Mouse (Mus musculus): ENCODE results near the gene Stat6.

Stat6 gene

DNA sequence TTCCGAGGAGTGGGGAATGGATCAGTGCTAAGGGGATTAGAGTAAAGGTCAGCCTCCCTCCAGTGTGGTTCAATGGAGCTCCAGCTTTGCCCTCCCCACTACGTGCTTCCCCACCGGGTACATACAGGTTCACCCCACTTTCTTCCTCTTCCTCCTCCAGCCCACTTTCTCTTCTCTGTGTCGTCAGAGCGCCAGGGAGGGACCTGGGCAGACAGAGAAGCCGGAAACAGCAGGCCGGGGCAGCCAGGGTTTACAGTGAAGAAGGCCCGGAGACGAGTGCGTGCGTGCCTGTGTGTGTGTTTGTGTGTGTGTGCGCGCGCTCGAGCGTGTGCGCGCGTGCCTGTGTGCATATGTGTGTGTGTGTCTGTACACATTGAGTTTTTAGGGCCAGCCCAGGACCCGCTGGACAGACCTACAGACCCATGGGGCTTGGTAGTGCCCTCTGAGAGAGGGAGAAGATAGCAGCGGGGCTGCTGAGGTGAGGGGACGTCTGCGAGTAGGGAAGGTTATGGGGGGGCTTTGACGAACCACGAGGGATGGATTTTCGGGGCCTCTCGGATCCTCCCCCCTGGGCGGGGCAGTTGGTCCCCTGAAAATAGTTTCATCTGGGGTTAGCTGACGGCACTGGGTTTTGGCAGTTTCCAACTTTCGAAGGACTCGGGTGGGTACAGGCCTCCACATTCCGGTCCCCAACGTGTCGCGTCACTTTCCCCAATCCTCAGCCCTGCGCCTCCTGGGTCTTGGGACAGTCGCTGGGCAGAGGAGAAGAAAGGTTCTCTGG is at the start of gene Stat6:
Stat6 (plus strand) TSS at position 215 of the 781 bp plus-strand sequence.
- DNase-seq (ENCODE audit: low spot score): peak; percentile 72

DNA sequence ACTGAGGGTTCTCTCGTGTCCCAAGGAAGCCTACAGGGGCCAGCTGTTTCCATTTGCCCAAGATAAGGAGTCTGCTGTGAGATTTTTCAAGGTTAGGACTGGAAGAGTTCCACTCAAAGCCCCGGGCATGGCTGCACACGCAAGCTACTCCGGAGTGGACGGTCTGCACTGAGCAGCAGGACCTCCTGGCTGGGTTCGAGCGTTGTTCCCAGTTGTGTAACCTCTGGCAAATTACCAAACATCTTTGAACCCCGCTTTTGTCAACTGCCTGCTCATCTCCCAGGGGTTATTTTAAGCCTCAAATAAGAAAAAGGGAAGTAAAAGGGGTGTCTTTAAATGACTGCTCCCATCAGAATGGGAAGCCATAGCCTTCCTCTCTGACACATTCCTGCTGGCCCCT is 48.4 kb upstream of the Stat6 start:
- peak; percentile 60 for DNase-seq (ENCODE audit: low spot score)

DNA sequence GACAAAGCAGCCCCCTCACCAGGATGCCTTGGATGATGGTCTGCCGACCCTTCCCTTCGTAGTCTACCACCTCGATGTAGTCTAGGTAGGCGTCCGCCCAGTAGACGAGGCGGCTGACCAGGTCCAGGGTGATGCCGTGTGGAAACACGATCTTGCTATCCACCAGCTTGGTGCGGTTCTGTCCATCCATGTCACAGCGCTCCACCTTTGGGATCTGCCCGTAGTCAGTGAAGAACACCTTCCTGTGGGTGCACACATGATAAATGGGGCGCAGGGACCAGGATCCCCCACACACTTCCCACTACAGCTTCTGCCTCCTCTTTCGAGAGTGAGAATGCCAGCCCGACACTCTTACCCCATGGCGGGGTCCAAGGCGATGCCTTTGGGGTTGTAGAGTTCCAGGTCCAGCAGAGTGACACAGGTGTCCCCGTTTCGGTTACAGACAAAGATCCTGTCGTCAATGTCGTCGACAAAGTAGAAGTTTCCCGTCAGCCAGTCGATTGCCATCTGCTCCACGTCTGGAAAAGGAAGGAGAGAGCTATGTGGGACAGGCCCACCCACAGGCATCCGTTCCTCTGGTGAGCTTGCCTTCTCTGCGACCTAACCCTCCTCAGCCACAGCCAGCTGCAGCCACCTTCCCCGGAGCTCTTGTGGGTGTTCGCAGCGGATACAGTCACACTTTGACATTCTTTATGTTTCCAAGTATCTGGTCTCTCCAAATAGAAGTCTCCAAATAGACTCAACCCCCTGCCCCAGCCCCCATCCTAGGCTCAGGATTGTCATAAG is 47.7 kb upstream of the Stat6 start:
- DNase-seq (ENCODE audit: low spot score): no peak

DNA sequence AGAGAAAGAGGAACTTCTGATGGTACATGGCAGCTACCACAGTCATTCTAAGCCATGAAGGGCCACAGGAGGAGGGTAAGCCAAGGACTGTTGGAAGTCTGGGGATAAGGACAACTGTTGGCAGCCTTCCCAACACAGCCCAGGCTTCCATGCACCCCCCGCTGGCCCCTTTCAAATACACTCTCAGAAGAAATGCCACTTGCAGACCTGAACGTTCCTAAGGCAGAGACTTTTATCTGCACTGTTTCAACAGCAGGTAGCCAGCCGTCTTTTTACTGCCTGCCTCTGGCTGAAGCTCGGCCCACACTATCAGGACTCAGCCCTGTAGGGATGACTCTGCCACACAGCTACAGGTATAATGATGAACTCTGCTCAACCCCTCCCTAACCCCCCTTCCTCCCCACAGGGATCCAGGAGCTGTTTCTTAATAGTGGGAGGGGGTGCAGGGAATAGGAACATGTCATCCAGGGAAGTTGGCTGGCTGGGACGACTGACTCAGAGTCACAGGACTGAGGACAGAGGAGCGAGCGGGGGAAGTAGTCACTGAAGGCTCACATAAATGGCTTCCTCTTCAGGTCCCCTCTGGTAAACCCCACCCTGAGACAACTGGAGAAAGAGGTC is 46.4 kb upstream of the Stat6 start:
- DNase-seq (ENCODE audit: low spot score): peak; percentile 66

DNA sequence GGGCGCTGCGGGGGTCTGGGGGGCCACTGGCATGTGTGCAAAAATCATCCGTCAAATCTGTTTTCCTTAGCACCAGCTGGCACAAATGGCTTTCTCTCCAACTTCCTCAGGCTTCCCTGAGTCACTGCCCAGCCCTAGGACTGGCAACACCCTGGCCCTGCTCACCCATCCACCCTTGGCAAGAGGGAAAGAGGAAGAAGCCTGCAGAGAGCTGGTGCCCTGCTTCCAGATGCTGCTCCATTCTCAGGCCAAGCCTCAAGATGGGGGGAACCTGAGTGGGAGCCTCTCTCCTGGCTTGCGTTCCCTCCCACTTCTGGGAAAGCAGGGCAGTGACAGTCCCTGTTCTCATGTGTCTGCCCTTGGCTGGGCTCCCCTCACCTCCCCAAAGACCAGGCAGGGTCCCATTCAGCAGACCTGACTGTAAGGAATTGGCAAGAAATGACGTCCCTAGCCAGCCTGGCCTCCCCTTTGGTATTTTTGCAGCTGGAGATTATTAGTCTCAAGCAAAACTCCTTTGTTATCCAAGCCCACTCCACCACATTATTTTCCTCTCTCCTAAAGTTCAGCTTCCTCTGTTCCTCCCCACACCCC is 45.4 kb upstream of the Stat6 start:
- DNase-seq (ENCODE audit: low spot score): no peak

DNA sequence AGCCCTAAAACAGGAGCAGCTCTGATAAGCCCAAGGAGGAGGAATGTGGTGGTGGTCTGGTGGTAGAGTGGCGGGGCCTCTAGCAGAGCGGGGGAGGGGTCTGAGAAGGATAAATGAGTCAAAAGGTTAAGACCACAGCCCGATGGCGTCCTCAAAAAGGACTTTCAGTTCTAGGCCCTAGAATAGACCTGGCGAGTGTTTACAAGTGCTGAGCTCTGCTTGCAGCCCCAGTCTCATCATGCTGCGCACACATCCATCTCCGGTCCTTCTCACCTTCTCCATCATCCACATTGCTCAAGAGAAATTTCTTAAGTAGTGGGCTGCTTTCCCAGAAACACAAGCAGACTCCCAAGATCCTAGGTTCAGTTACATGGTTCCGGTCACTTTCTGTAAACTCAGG is 44.2 kb upstream of the Stat6 start:
- DNase-seq (ENCODE audit: low spot score): no peak

DNA sequence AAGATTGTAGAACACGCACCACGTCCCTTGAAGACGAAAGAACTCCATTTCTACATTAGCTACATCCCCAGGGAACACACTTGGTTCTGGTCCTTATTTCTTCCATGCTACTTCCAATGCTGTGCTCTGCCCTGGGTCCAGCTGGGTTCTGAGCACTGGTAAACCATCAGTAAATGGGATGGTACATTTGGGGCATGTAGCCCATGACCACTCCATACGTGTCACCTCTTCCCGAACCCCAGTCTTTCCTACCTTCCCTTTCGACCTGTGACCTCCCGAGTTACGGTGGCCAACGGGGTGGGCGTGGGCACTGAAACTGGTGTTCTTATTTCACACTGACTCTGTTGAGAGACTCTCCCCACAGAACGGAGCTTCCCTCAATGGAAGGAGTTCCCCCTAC is 43.5 kb upstream of the Stat6 start:
- no peak for DNase-seq (ENCODE audit: low spot score)

DNA sequence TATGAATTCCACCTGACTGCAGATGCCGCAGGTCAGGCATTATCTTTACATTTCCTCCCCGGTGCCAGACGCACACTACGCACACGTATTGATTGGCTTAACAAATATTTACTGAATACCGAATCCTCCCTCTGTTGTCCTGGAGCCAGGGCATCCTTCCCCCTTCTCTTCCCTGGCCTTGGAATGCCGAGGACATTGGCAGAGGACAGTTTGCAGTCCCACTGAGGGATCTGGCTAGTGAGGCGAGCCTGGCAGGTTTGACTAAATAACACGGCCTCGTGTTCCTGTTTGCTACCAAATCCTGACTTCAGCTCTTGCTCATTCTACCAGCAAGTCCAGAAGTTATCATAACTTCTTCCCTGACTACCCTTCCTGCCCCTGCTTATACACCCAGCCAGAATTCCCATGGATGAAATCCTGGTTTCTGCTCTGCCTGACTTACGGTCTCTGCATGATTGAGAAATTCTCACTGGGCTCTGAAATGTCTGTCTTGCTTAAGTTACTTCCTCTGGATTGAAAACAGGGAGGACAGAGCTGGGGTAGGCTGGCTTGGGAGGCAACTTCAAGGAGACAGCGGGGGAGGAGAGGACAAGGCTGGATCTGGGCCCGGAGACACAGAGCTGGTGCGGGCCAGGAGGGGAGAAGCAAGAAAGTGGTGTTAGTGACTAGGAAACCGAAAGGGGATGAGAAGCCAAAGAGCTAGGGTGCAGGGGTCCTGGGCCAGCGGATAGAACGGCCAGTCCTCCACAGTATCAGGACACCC is 42.8 kb upstream of the Stat6 start:
- DNase-seq (ENCODE audit: low spot score): peak; percentile 89

DNA sequence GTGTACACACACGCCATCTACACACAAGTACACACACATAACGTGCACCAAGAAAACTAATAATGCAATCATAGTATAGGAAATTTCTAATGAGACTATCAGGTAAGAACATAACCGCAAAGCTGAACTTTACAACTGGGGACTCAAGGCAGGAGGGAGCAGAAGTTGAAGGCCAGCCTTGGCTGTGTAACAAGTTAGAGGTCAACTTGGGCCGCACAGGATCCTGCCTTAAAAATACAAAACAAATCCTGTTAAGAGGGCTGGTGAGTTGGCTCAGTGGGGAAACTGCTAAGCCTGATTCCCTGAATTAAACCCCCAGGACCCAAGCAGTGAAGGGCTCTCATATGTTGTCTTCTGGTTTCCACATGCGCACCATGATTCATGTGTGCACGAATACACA is 40.6 kb upstream of the Stat6 start:
- no peak for DNase-seq (ENCODE audit: low spot score)

DNA sequence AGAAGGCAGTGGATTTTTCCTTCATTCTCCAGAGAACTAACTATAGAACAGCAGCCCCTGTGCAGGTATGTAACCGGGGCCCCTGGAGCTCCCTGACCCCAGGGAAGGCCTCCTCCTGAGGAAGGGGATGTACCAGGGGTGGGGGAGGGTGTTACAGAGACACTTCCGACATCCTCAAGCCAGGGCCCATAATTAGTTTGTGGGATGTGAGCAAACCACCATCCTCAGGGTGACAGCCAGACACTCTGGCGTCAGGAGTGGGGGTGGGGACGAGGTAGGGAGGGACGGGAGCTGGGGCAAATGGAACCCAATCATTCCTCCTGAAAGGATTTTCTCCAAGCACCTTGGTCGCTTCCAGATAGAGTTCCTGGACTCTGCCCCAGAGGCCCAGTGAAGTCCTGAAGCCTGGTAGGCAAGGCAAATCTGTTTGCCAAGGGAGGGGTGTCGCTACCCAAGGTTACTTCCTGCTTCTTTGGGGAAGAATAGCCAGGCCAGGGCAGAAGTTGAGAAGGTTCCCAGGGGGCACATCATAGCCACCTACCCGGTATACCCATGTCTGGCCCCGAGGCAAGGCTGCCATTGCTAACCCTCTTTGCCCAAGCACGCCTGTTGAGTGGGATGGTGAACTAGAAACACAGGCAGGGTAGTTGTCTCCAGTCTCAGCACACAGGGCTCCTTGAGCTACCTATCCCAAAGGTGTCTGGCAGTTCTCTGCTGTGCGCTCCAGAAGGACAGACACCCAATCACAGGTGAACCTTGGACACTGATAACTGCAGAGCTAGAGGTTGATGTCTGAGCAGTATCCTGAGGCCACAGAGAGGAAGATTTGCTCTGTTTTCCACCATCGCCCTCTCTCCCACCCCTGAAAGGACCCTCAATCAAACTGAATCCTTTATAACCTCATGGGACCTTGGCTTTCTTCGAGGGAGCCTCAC is 39.1 kb upstream of the Stat6 start:
- no peak for DNase-seq (ENCODE audit: low spot score)

DNA sequence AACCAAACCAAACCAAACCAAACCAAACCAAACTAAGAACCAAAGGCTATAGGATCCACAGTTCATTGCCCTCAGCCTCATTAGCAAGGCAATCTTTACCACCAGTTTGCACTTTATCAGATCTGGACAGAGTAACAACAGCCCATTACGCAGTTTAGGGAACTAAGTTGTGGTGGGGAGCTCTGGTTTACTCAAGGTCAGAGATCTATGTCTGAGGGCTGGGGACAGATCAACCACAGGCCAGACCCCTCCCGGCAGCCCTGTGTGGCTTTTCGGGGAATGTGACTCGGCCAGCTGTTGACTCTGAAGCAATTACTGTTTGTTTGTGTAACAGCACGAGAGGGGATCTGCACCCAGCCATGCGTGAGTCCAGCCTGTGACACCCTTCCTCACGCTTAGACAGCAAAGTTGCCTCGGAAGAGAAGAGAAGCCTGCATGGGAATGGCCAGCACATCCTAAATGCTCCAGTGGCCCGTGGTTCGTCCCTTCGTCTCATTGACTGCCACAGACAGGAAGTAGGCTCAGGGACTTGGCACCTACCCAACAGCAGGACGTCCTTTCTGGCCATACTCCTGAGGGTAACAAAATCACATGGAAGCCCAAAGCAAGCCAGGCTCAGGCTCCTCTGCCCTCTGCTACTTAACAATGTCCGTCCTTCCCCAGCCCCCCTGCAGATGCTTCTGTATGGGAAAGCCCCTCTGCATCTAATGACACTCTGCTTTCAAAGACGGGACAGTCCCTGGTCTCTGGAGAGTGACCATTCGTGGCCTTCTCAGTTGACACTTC is 38.1 kb upstream of the Stat6 start:
- no peak for DNase-seq (ENCODE audit: low spot score)

DNA sequence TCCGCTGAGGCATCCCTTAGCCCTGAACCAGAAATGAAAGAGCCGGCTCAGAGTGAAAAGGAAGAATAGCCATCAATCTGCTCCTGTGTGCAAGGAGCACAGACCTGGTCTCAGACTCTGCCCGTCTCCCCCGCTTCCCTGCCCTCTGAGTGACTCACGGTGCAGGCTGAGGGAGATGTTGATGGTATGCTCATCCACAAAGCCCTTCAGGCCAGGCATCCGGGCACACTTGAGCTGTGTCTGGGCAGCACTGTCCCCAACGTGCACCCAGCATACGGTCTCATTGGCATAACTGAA is 37.6 kb upstream of the Stat6 start:
- DNase-seq (ENCODE audit: low spot score): no peak

DNA sequence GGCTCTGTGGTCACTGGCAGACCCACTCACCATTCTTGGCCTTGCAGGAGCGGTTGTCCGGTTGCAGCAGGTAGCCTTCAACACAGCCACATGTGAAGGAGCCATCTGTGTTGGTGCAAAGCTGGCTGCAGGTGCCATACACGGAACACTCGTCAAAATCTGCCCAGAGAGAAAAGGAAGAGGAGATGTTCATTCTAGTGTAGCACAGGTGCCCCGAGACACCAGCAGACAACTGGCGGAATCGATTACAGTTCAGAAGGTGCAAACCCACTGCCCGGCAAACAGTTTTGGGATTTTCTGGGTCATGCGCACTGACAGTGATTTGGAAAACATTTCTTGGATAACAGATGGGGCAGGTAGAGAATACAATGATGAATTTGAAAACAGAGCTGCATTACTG is 37.0 kb upstream of the Stat6 start:
- DNase-seq (ENCODE audit: low spot score): no peak

DNA sequence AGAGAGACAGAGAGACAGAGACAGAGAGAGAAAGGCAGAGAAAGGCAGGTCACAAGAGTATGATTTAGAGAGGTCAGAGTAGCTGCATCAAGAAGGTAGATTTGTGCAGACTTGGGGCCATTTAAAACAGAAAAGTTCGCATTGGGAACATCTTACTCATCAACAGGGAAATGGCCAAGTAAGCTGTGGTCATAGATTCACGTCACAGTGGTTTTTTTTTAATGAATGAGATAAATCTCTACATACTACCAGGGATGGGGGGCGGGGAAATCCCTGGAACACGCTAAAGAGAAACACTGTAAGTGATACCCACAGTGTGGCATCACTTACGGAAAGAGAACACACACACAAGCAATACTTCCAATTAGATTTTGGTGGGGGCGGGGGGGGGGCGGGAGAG is 35.7 kb upstream of the Stat6 start:
- no peak for DNase-seq (ENCODE audit: low spot score)

DNA sequence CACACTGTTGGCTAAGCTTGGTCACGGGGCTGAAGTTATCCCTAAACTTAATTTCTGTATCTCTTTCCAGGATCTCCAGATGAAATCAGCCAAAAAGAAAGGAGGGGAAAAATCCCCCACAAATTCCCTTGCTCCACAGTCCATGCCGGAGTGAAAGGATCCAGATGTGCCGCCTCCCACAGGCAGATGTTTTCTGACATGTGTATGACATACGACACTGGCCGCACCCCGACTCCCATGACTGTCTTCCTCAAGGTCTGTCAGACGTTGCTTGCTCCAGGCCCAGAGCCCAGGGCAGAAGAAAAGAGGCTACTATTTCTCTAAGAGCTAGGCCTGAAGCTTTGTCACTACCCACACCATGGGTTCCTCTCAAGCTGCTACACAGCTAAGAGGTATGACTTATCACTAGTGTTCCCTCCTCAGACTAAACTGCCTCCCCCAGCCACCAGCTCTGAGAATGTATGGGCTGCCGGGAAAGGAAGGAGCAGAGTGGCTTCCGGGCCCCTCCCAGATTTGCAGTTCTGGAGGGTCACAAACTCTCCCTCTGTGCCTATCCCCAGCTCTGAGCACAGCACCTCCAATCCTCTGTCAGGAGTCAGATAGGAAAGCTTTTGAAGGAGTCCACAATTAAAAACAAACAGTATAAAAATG is 33.2 kb upstream of the Stat6 start:
- no peak for DNase-seq (ENCODE audit: low spot score)

DNA sequence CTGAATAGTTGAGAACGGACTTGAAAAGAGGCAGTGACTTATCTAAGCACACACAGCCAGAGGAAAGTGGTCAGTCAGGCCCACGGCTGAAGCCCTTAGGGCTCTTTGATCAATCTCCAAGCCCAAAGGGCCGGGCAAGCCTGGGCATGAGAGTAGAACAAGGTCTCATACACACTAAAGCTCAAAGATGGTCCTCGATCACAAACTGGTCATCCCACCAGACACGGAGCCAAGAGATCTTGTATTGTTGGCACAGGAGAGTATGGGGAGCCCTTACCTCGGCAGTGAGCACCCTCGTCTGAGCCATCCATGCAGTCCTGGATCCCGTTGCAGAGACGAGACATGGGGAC is 32.7 kb upstream of the Stat6 start:
- DNase-seq (ENCODE audit: low spot score): no peak

DNA sequence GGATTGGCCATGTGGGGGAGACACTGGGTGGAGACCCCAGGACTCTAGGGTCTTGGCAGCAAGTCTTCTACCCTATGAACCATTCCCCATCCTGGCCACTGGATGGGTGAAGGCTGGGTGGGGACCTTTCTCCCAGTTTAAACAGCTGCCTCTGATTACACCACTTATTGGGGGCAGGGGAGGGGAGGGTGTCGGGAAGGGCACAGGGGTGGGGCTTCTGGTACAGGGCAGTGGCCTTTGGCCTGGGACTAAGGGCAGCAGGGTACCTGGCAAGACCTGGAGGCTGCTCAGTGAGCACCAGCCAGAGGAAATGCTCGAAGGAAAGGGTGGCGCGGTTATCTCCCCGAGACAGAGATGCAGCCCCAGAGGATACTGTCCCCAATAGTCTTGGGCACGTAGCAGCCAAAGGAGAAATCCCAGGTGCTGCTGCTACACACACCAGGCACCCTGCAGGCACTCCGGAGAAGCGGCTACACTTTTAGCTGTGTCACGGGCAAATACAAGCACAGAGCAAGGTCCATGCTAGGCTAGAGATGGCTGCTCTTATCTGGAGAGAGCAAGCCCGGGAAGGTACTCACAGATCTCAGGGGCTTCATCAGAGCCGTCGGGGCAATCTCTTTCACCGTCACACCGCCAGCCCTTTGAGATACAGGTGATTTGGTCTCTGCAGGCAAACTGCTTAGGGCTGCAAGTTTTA is 30.6 kb upstream of the Stat6 start:
- no peak for DNase-seq (ENCODE audit: low spot score)

DNA sequence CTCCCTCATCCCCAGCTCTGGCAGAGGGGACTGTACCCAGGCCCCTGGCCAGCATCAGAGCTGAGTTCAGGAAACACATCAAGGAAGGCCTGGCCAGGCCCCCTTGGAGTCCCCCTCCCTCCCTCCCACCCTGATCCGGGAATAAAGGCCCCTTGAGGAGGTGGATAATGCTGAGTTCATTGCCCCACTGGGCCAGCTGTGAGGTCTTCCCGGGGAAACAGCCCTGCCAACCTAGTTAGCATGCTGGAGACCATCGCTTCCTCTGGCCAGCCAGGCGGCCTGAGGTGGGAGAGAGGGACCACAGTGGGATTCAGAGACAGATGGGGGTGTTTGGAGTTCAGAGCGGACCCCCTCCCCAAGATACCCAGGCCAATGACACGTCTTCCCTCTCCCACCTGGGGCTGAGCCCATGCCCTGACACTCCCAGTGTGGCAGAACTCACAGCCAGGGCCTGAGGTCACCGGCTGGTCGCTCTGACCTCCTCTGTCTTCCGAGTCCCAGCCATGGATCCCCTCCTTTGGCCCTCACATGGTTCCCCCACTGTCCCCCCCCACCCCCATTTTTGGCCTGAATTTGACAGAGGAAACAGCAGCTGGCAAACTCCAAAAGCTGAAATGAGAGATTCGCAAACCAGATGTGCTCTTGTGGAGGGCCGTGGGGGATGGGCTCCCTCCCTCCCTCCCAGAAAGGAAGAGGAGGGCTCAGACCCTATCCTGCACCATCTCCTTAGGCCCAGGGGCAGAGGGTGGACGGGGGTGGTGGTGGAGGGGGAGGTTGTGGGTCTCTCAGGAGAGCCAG is 28.4 kb upstream of the Stat6 start:
- DNase-seq (ENCODE audit: low spot score): no peak

DNA sequence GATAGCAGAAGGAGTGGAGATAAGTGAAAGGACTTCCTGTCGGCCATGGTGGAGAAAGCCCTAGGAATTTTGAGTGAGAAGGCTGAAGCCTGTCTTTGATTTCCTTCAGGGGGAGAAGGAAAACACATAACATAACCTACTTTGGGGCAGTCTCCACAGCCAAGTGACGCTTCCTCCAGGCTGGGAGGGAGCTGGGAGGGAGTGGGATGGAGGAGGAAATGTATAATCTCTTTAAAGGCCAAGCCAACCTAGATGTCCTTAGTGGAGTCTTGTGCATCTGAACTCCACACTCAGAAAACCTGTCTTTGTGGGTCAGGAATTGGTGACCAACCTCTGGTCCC is 27.8 kb upstream of the Stat6 start:
- DNase-seq (ENCODE audit: low spot score): no peak
